Mouse (Mus musculus) E14TG2a.4 (cell line): ENCODE measurements around the gene Mindy2.

ENCODE experiments used
- H3K27me3 ChIP-seq: 2 replicates; pipeline ENCODE4 v1.6.1; 2014; ENCODE audit warnings: low read length, control low read depth; ENCODE audit not compliant: insufficient read depth
- H3K36me3 ChIP-seq: 2 replicates; pipeline ENCODE4 v1.6.1; 2014; ENCODE audit warnings: low read length, control low read depth; ENCODE audit not compliant: insufficient read depth
- H3K4me1 ChIP-seq: replicated peaks from 2 replicates; pipeline ENCODE4 v1.6.1; 2014; ENCODE audit warnings: low read depth, low read length, control low read depth
- H3K4me3 ChIP-seq: replicated peaks from 2 replicates; pipeline ENCODE4 v1.5.1; 2014; ENCODE audit warnings: mild to moderate bottlenecking, low read length
- H3K9me3 ChIP-seq: 2 replicates; pipeline ENCODE4 v1.6.1; 2014; ENCODE audit warnings: low read length, control low read depth
- CTCF ChIP-seq: conservative IDR thresholded peaks from 2 replicates; pipeline ENCODE4 v1.5.1; 2014; ENCODE audit warnings: low read length
- NANOG ChIP-seq: IDR thresholded peaks from 2 replicates; pipeline ENCODE4 v1.6.1; 2014; ENCODE audit warnings: borderline replicate concordance, low read length, mixed read lengths
- POU5F1 ChIP-seq: IDR thresholded peaks from 2 replicates; pipeline ENCODE4 v1.6.1; 2014; ENCODE audit warnings: low read length, borderline replicate concordance

Gene Mindy2

GRCm38 (mm10) chr9:70688301-70688968 lies 31.5 kb upstream of the Mindy2 start:
- Histone ChIP-seq H3K4me1 (no peaks in the 10 kb centered on the region), H3K4me3 (no peak overlapping the region), H3K27me3 (no peaks in the 10 kb centered on the region), H3K36me3 (no peaks in the 10 kb centered on the region), H3K9me3 (no peaks in the 10 kb centered on the region)
- TF ChIP-seq CTCF (no peak), POU5F1 (no peak), NANOG (no peak)

GRCm38 (mm10) chr9:70682202-70682601 lies 25.2 kb upstream of the Mindy2 start:
- Histone ChIP-seq H3K9me3 (no peaks in the 10 kb centered on the region), H3K27me3 (peaks cover 6% of the 10 kb centered on the region; the same call in 1 of the 2 replicates), H3K36me3 (no peaks in the 10 kb centered on the region), H3K4me3 (no peak overlapping the region), H3K4me1 (peaks cover 13% of the 10 kb centered on the region)
- TF ChIP-seq NANOG (no peak), POU5F1 (no peak), CTCF (no peak)

- Histone ChIP-seq H3K27me3 (peaks cover 6% of the 10 kb centered on the region; the same call in 1 of the 2 replicates), H3K9me3 (no peaks in the 10 kb centered on the region), H3K4me3 (peak overlapping the region; percentile 91), H3K36me3 (no peaks in the 10 kb centered on the region), H3K4me1 (peaks cover 13% of the 10 kb centered on the region)
- TF ChIP-seq CTCF = no peak
- TF ChIP-seq POU5F1 = no peak
- no peak for TF ChIP-seq NANOG
Observed at GRCm38 (mm10) chr9:70679132-70680091, 22.4 kb upstream of the Mindy2 start.

- TF ChIP-seq POU5F1 = no peak
- Histone ChIP-seq H3K9me3 (no peaks in the 10 kb centered on the region), H3K4me3 (peak within 1 kb of the TSS; percentile 91)
Observed at GRCm38 (mm10) chr9:70678682-70679131, 21.7 kb upstream of the Mindy2 start, which contains the start of gene Adam10. Gene Adam10, plus strand, starts transcription at chr9:70678997.

GRCm38 (mm10) chr9:70675961-70676360 lies 19.0 kb upstream of the Mindy2 start:
- Histone ChIP-seq H3K36me3 (no peaks in the 10 kb centered on the region), H3K4me3 (no peak overlapping the region), H3K9me3 (no peaks in the 10 kb centered on the region), H3K4me1 (peaks cover 13% of the 10 kb centered on the region), H3K27me3 (peaks cover 6% of the 10 kb centered on the region; the same call in 1 of the 2 replicates)
- TF ChIP-seq POU5F1 (no peak), CTCF (peak; percentile 18; the same call in 1 of the 2 replicates)

More at GRCm38 (mm10) chr9:70678682-70679131, 21.7 kb upstream of the Mindy2 start, which contains the start of gene Adam10:
- H3K36me3 ChIP-seq = no peaks in the 10 kb centered on the region
- peaks cover 13% of the 10 kb centered on the region for H3K4me1 ChIP-seq
- H3K27me3 ChIP-seq = peaks cover 6% of the 10 kb centered on the region; the same call in 1 of the 2 replicates

- H3K36me3 ChIP-seq = no peaks in the 10 kb centered on the region
- no peak for TF ChIP-seq POU5F1
- TF ChIP-seq NANOG = no peak
- TF ChIP-seq CTCF = no peak
- H3K27me3 ChIP-seq = peaks cover 5% of the 10 kb centered on the region; the same call in 1 of the 2 replicates
- no peak overlapping the region for H3K4me3 ChIP-seq
- H3K9me3 ChIP-seq = no peaks in the 10 kb centered on the region
- peaks cover 8% of the 10 kb centered on the region for H3K4me1 ChIP-seq
Observed at GRCm38 (mm10) chr9:70675117-70675516, 18.1 kb upstream of the Mindy2 start.

- Histone ChIP-seq H3K36me3 (no peaks in the 10 kb centered on the region), H3K9me3 (no peaks in the 10 kb centered on the region), H3K4me3 (no peak overlapping the region), H3K4me1 (peaks cover 3% of the 10 kb centered on the region; the same call in 1 of the 2 replicates), H3K27me3 (no peaks in the 10 kb centered on the region)
- TF ChIP-seq POU5F1 = no peak
- TF ChIP-seq NANOG = no peak
- TF ChIP-seq CTCF = no peak
Observed at GRCm38 (mm10) chr9:70673656-70674055, 16.7 kb upstream of the Mindy2 start.

GRCm38 (mm10) chr9:70671772-70672579 lies 15.0 kb upstream of the Mindy2 start:
- H3K4me1 ChIP-seq = no peaks in the 10 kb centered on the region
- no peaks in the 10 kb centered on the region for H3K36me3 ChIP-seq
- no peak for TF ChIP-seq NANOG
- no peak for TF ChIP-seq CTCF
- TF ChIP-seq POU5F1 = no peak
- 0 out of 2 replicates have a peak, but pooled peaks cover 2% of the 10 kb centered on the region for H3K9me3 ChIP-seq
- H3K27me3 ChIP-seq = no peaks in the 10 kb centered on the region
- no peak overlapping the region for H3K4me3 ChIP-seq
